Mouse (Mus musculus) CH12.LX (cell line): ENCODE data around the gene Trim75. TPM values are rescaled to one million over a fixed set of nuclear protein-coding genes. Genes with fewer than 3 reads are reported as not detected.

ENCODE experiments used
- DNase-seq: peaks from one replicate; pipeline ENCODE4 v3.0.0-alpha.2; 2013; ENCODE audit errors: extremely low read depth
- H3K27ac ChIP-seq: 2 replicates; pipeline ENCODE4 v1.5.1; 2012; ENCODE audit warnings: low read depth, mild to moderate bottlenecking, control low read depth, moderate library complexity; ENCODE audit not compliant: insufficient read depth
- H3K27me3 ChIP-seq: replicated peaks from 2 replicates; pipeline ENCODE3; 2012; ENCODE audit warnings: inconsistent platforms
- H3K36me3 ChIP-seq, 2 experiments: replicated peaks in 1 of 2; 2 replicates each; pipeline versions ENCODE3 to v1.6.1; 2012; ENCODE audit warnings: inconsistent platforms in 1 of 2, low read length in 1 of 2, mild to moderate bottlenecking in 1 of 2, mixed read lengths in 1 of 2, moderate library complexity in 1 of 2; ENCODE audit not compliant: control insufficient read depth in 1 of 2, insufficient read depth in 1 of 2
- H3K4me1 ChIP-seq, 2 experiments: 2 replicates each; pipeline ENCODE4 v1.6.1; 2012; ENCODE audit warnings: inconsistent platforms in 1 of 2, moderate library complexity in 1 of 2; ENCODE audit not compliant: insufficient read depth in 2 of 2, control insufficient read depth in 1 of 2
- H3K4me2 ChIP-seq: 2 replicates; pipeline ENCODE4 v1.6.1; 2012; ENCODE audit warnings: low read depth, mild to moderate bottlenecking, control low read depth; ENCODE audit not compliant: poor library complexity, insufficient read depth, severe bottlenecking
- H3K4me3 ChIP-seq, 3 experiments: fragments of 150-350 bp in 1 of 3; sonication (generic) in 1 of 3; replicated peaks in 1 of 3; 2 replicates each; pipeline versions ENCODE3 to v1.5.1; 2011 to 2012; ENCODE audit warnings: low read depth in 2 of 3, low read length in 2 of 3, mild to moderate bottlenecking in 2 of 3, moderate library complexity in 2 of 3, control low read depth in 1 of 3, improper control_type of control experiment in 1 of 3, inconsistent platforms in 1 of 3, mixed read lengths in 1 of 3; ENCODE audit not compliant: poor library complexity in 1 of 3
- H3K79me2 ChIP-seq: replicated peaks from 2 replicates; pipeline ENCODE4 v1.6.1; 2012; ENCODE audit warnings: mild to moderate bottlenecking, moderate library complexity; ENCODE audit not compliant: control insufficient read depth, poor library complexity, insufficient read depth, severe bottlenecking; ENCODE audit errors: extremely low read depth
- H3K9ac ChIP-seq: 2 replicates; pipeline ENCODE4 v1.6.1; 2012; ENCODE audit warnings: low read depth, mild to moderate bottlenecking, control low read depth, moderate library complexity; ENCODE audit not compliant: insufficient read depth
- H3K9me3 ChIP-seq: replicated peaks from 2 replicates; pipeline ENCODE3; 2012; ENCODE audit warnings: low read length, inconsistent platforms, mixed read lengths
- BHLHE40 ChIP-seq: IDR thresholded peaks from 2 replicates; pipeline ENCODE4 v1.6.1; 2011; ENCODE audit warnings: mild to moderate bottlenecking, low read depth, low read length, improper control_type of control experiment
- CTCF ChIP-seq, 2 experiments: IDR thresholded peaks in 1 of 2; conservative IDR thresholded peaks in 1 of 2; 2 replicates each; pipeline ENCODE4 v1.5.1; 2011 to 2012; ENCODE audit warnings: low read depth in 2 of 2, low read length in 2 of 2, improper control_type of control experiment in 1 of 2, inconsistent platforms in 1 of 2, mild to moderate bottlenecking in 1 of 2, moderate library complexity in 1 of 2
- E2F4 ChIP-seq: IDR thresholded peaks from 2 replicates; pipeline ENCODE4 v1.6.1; 2011; ENCODE audit warnings: low read depth, low read length, improper control_type of control experiment; ENCODE audit not compliant: insufficient replicate concordance
- ELF1 ChIP-seq: IDR thresholded peaks from 2 replicates; pipeline ENCODE4 v1.6.1; 2014; ENCODE audit warnings: low read depth, mild to moderate bottlenecking, inconsistent platforms, low read length, improper control_type of control experiment
- GABPA ChIP-seq: IDR thresholded peaks from 2 replicates; pipeline ENCODE4 v1.6.1; 2012; ENCODE audit warnings: low read depth, low read length, improper control_type of control experiment, inconsistent platforms; ENCODE audit not compliant: insufficient replicate concordance
- IRF4 ChIP-seq: IDR thresholded peaks from 2 replicates; pipeline ENCODE4 v1.6.1; 2014; ENCODE audit warnings: low read depth, mild to moderate bottlenecking, inconsistent platforms, low read length, improper control_type of control experiment
- JUN ChIP-seq: IDR thresholded peaks from 2 replicates; pipeline ENCODE4 v1.6.1; 2011; ENCODE audit warnings: low read depth, mild to moderate bottlenecking, low read length, improper control_type of control experiment, moderate library complexity; ENCODE audit not compliant: insufficient read depth
- MAFK ChIP-seq: IDR thresholded peaks from 2 replicates; pipeline ENCODE4 v1.6.1; 2011; ENCODE audit warnings: low read length, improper control_type of control experiment; ENCODE audit not compliant: insufficient replicate concordance
- MAX ChIP-seq: IDR thresholded peaks from 2 replicates; pipeline ENCODE4 v1.6.1; 2011; ENCODE audit warnings: low read length, improper control_type of control experiment
- MAZ ChIP-seq: IDR thresholded peaks from 2 replicates; pipeline ENCODE4 v1.6.1; 2012; ENCODE audit warnings: low read depth, mild to moderate bottlenecking, inconsistent platforms, low read length, improper control_type of control experiment, moderate library complexity
- MEF2A ChIP-seq: IDR thresholded peaks from 2 replicates; pipeline ENCODE4 v1.6.1; 2014; ENCODE audit warnings: low read depth, mild to moderate bottlenecking, inconsistent platforms, low read length, improper control_type of control experiment, borderline replicate concordance
- MXI1 ChIP-seq: IDR thresholded peaks from 2 replicates; pipeline ENCODE4 v1.6.1; 2011; ENCODE audit warnings: mild to moderate bottlenecking, low read depth, low read length, improper control_type of control experiment
- MYC ChIP-seq: IDR thresholded peaks from 2 replicates; pipeline ENCODE4 v1.6.1; 2011; ENCODE audit warnings: low read depth, mild to moderate bottlenecking, improper control_type of control experiment, low read length
- NELFE ChIP-seq: IDR thresholded peaks from 2 replicates; pipeline ENCODE4 v1.6.1; 2011; ENCODE audit warnings: low read depth, low read length, improper control_type of control experiment
- PAX5 ChIP-seq: IDR thresholded peaks from 2 replicates; pipeline ENCODE4 v1.6.1; 2012; ENCODE audit warnings: low read length, inconsistent platforms, mixed read lengths
- POLR2A ChIP-seq: IDR thresholded peaks from 2 replicates; pipeline ENCODE4 v1.6.1; 2011; ENCODE audit warnings: low read depth, mild to moderate bottlenecking, improper control_type of control experiment, low read length
- RAD21 ChIP-seq: IDR thresholded peaks from 2 replicates; pipeline ENCODE4 v1.6.1; 2011; ENCODE audit warnings: low read depth, mild to moderate bottlenecking, low read length, improper control_type of control experiment, moderate library complexity
- RCOR1 ChIP-seq: conservative IDR thresholded peaks from 2 replicates; pipeline ENCODE4 v1.6.1; 2012; ENCODE audit warnings: low read depth, mild to moderate bottlenecking, inconsistent platforms, low read length, improper control_type of control experiment
- SIN3A ChIP-seq: IDR thresholded peaks from 2 replicates; pipeline ENCODE4 v1.6.1; 2012; ENCODE audit warnings: low read length, improper control_type of control experiment, inconsistent platforms
- SMC3 ChIP-seq: IDR thresholded peaks from 2 replicates; pipeline ENCODE4 v1.6.1; 2011; ENCODE audit warnings: low read depth, low read length, improper control_type of control experiment
- TCF12 ChIP-seq: IDR thresholded peaks from 2 replicates; pipeline ENCODE4 v1.6.1; 2014; ENCODE audit warnings: low read depth, mild to moderate bottlenecking, inconsistent platforms, low read length, improper control_type of control experiment
- USF2 ChIP-seq: conservative IDR thresholded peaks from 2 replicates; pipeline ENCODE4 v1.6.1; 2011; ENCODE audit warnings: low read depth, low read length, improper control_type of control experiment
- ZMIZ1 ChIP-seq: IDR thresholded peaks from 2 replicates; pipeline ENCODE4 v1.6.1; 2012; ENCODE audit warnings: low read depth, mild to moderate bottlenecking, inconsistent platforms, low read length, improper control_type of control experiment
- ZNF384 ChIP-seq: IDR thresholded peaks from 2 replicates; pipeline ENCODE4 v1.6.1; 2012; ENCODE audit warnings: low read depth, low read length, improper control_type of control experiment, inconsistent platforms
- dilution Hi-C: fragments of 300-500 bp; cut with MboI; formaldehyde crosslinking; loops from 2 replicates; pipeline ENCODE4 v1.14.3; 2020; ENCODE audit warnings: low sequenced_read_pairs; ENCODE audit not compliant: extremely low pct_unique_long_range_greater_than_20kb, extremely low pct_ligation_motif_present
- in situ Hi-C: fragments of 300-500 bp; cut with MboI; formaldehyde crosslinking; loops from 3 replicates; pipeline ENCODE4 v1.14.3; 2019; ENCODE audit warnings: low sequenced_read_pairs, low pct_ligation_motif_present, low pct_unique_long_range_greater_than_20kb, mixed read lengths
- polyA plus RNA-seq: library from polyadenylated mRNA; unstranded; fragments of >175 nt; gene quantifications from 2 replicates; pipeline ENCODE4 v1.2.1, GENCODE M21; 2012; ENCODE audit warnings: low read depth; ENCODE audit not compliant: insufficient read length
- total RNA-seq, 2 experiments: library from RNA; depleted of rRNA; stranded (reverse); fragments of 300-350 nt in 1 of 2; fragments of >200 nt in 1 of 2; gene quantifications; 2 replicates each; pipeline ENCODE4 v1.2.3; 2012 to 2014

The Trim75 gene
- total and polyA plus RNA-seq, 3 experiments: not detected

DNA sequence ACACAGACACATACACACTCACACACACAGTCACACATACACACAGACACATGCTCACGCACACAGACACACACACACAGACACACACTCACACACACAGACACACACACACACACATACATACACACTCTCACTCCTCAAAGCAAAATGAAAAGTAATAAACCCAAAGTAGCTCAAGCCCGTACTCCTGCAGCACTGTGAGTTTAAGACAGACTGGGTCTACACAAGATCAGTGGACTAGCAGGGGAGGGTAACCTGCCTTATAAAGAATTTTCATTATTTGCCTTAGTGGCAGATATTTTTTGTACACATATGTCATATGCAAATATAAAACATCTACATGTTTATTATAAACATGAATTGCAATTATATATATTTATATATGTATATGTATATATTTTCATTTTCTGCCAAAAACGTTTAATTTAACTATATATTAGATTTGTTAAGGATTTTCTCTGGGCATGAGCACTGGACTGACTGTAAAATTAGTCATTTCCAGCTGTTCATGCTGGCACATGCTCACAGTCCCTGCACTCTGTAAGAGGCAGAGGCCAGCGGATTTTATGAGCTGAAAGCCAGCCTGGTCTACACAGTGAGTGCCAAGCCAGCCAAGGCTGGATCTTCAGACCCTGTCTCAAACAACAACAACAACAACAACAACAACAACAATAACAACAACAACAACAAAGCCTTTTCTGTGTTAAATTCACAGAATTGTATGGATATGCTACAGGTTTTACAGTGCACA lies 43.3 kb upstream of the Trim75 start:
- peaks cover 0 to 3% of the 10 kb centered on the region in 2 experiments; a peak in 2 of 4 replicates for H3K4me1 ChIP-seq
- H3K79me2 ChIP-seq: no peaks in the 10 kb centered on the region
- H3K4me2 ChIP-seq: no peak overlapping the region
- no peak overlapping the region for H3K9ac ChIP-seq
- dilution Hi-C loops (no loop called here), in situ Hi-C loops (no loop called here)
- DNase-seq: no peak
- H3K4me3 ChIP-seq: no peak overlapping the region
- no peaks in the 10 kb centered on the region for H3K9me3 ChIP-seq
- no peaks in the 10 kb centered on the region for H3K36me3 ChIP-seq
- no peaks in the 10 kb centered on the region for H3K27me3 ChIP-seq
- no peak overlapping the region for H3K27ac ChIP-seq
- no peak for TF ChIP-seq RCOR1
- no peak for TF ChIP-seq MYC
- no peak for TF ChIP-seq CTCF (conservative IDR thresholded peaks at IDR 0.05 in 1 of 2, IDR thresholded peaks at IDR 0.05 in 1 of 2; ENCODE audit: low read depth in 2 of 2, low read length in 2 of 2)
- TF ChIP-seq NELFE: no peak
- TF ChIP-seq MAFK: no peak
- no peak for TF ChIP-seq ELF1
- no peak for TF ChIP-seq IRF4
- no peak for TF ChIP-seq USF2
- TF ChIP-seq POLR2A: no peak
- TF ChIP-seq RAD21: no peak
- TF ChIP-seq BHLHE40: no peak
- TF ChIP-seq GABPA: no peak
- no peak for TF ChIP-seq MAZ

DNA sequence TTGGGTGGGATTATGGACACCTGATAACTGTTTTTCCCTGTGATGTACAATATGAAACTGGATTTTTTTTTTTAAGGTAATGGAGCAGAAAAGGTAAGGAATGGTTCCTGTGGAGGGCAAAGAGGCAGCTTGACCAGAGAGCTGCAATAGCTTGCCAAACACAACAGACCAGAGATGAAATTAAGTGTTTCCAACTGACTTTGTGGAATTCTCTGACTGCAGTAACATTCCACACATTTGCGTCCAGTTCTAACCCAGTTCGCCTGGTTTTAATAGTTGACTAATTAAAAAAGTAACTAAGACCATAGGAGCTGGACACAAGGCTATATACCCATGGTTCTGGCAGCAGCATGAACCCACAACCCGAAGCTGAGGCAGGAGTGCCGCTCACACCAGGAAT lies 42.1 kb upstream of the Trim75 start:
- dilution Hi-C loops (no loop called here), in situ Hi-C loops (no loop called here)
- no peak overlapping the region for H3K4me2 ChIP-seq
- no peak overlapping the region for H3K27ac ChIP-seq
- peaks cover 0 to 3% of the 10 kb centered on the region in 2 experiments; a peak in 1 of 4 replicates for H3K4me1 ChIP-seq
- H3K9ac ChIP-seq: no peak overlapping the region
- H3K27me3 ChIP-seq: no peaks in the 10 kb centered on the region
- H3K36me3 ChIP-seq: no peaks in the 10 kb centered on the region
- no peaks in the 10 kb centered on the region for H3K9me3 ChIP-seq
- H3K4me3 ChIP-seq: no peak overlapping the region
- H3K79me2 ChIP-seq: no peaks in the 10 kb centered on the region
- no peak for DNase-seq
- TF ChIP-seq ZNF384 (no peak), TCF12 (no peak), ELF1 (no peak), MAX (no peak), PAX5 (no peak), MXI1 (no peak), SMC3 (no peak), USF2 (no peak), ZMIZ1 (no peak), MEF2A (no peak), BHLHE40 (no peak), JUN (no peak), CTCF (conservative IDR thresholded peaks at IDR 0.05 in 1 of 2, IDR thresholded peaks at IDR 0.05 in 1 of 2; ENCODE audit: low read depth in 2 of 2, low read length in 2 of 2) (no peak), SIN3A (no peak), IRF4 (no peak), RCOR1 (no peak), E2F4 (no peak)
